Mouse (Mus musculus) bone marrow, adult 2 months (tissue): ENCODE measurements around the gene Ehbp1. TPM values are rescaled to one million over a fixed set of nuclear protein-coding genes. Genes with fewer than 3 reads are reported as not detected.

Experiments used
- H3K27ac ChIP-seq: fragments of 200-500 bp; 2 replicates; pipeline ENCODE4 v1.5.1; 2012; ENCODE audit warnings: low read depth, mild to moderate bottlenecking, control low read depth, inconsistent platforms, low read length; ENCODE audit not compliant: control insufficient read depth, poor library complexity, insufficient read depth
- H3K4me1 ChIP-seq: fragments of 200-500 bp; 2 replicates; pipeline ENCODE4 v1.6.1; 2011; ENCODE audit warnings: low read length; ENCODE audit not compliant: control insufficient read depth, insufficient read depth
- H3K4me3 ChIP-seq: fragments of 200-500 bp; replicated peaks from 2 replicates; pipeline ENCODE3; 2011; ENCODE audit warnings: mild to moderate bottlenecking, low read depth, low read length, control low read depth; ENCODE audit not compliant: control insufficient read depth
- CTCF ChIP-seq: fragments of 200-500 bp; IDR thresholded peaks from 2 replicates; pipeline ENCODE4 v1.5.1; 2011; ENCODE audit warnings: low read length, control low read depth; ENCODE audit not compliant: control insufficient read depth, insufficient read depth
- POLR2A ChIP-seq: fragments of 200-500 bp; IDR thresholded peaks from 2 replicates; pipeline ENCODE4 v1.6.1; 2011; ENCODE audit warnings: low read depth, mild to moderate bottlenecking, control low read depth, low read length, borderline replicate concordance; ENCODE audit not compliant: control insufficient read depth
- WGBS: fragments of 180-500 bp; shearing (Covaris S2); methylation state at CpG from one replicate; pipeline ENCODE4 v1.1.7; 2018; 5-methylcytosine and 5-hydroxymethylcytosine counted together
- polyA plus RNA-seq: library from polyadenylated mRNA; stranded (reverse); fragments of >200 nt; gene quantifications from 2 replicates; pipeline ENCODE4 v1.2.4, GENCODE M21; 2011; ENCODE audit warnings: low replicate concordance; ENCODE audit not compliant: missing spikeins, insufficient read depth, insufficient read length

Ehbp1 gene
- polyA plus RNA-seq, 1 experiment, result 2.8 TPM

DNA sequence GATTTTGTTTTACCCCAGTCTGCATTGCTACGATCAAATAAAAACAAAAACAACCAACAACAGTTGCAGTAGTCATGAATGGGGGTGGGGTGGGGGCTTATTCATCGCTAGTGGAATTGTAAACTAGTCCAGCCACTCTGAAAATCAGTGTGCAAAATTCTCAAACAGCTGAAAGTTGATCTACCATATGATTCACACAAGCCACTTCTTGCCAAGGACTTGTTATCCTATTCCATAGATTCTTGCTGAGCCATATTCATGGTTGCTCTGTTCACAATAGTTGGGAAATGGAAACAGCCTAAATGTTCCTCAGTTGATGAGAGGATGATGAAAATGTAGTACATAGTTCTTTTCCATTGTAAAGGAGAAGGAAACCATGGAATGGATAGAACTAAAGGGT, 24.4 kb upstream of the Ehbp1 start:
- WGBS, result 72% methylated on average over 2 of the region's 2 CpGs
- Histone ChIP-seq H3K27ac (no peak overlapping the region), H3K4me3 (no peak overlapping the region), H3K4me1 (no peaks in the 10 kb centered on the region)
- TF ChIP-seq POLR2A, result no peak
- no peak for TF ChIP-seq CTCF

DNA sequence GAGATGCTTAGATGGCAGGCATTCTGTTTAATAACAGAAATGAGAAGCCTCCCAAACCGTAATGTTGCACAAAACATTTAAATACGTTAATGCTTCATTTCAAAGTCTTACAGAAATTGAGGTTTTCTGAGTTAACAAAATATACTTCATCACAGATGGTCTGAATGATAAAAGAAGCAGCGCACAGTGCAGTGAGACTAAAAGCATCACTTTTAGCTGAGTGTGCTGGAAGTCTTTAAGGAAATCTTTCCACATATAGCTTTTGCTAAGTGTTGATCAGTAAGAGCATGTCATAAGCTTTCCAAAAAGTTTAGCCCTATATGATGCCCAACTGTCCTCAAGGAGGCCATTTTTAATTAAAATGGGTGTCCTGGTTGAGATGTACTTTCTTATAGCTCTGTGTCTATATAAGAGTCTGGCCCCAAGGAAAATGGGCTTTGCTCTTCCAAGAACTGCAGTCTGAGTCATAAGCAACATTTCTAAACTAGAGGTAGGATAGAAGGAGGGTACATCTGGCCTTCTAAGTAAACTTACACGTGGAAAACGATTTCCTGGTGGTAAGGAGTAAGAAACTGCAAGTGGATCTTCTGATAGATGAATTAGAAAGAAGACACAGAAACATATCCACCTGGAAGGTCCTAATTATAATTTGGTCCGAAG, 12.0 kb upstream of the Ehbp1 start:
- no peak for TF ChIP-seq CTCF
- no peak for TF ChIP-seq POLR2A
- no peak overlapping the region for H3K27ac ChIP-seq
- WGBS, result 70% methylated on average over 6 of the region's 6 CpGs
- no peak overlapping the region for H3K4me3 ChIP-seq
- H3K4me1 ChIP-seq, result no peaks in the 10 kb centered on the region

DNA sequence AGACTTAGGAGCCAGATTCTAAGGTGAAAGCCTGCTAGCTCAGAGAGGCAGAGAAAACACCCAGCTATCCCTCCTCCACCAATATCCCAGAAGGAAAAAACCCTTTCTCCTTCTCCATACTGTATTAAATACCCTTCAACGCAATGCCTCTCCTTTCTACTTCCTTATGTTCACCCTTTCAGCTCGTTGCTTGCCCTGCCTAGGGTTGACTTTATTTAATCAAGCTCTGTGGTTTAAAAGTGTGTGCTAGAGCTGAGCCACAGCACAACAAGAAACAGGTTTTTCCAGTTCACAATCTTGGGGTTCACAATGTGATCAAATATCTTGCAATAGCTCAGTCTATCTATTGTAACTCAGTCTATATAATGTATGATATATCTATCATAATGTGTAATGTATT, 7.9 kb upstream of the Ehbp1 start:
- TF ChIP-seq POLR2A (no peak), CTCF (no peak)
- H3K27ac ChIP-seq, result no peak overlapping the region
- H3K4me3 ChIP-seq, result no peak overlapping the region
- no peaks in the 10 kb centered on the region for H3K4me1 ChIP-seq
- 54% methylated on average over 2 of the region's 2 CpGs for WGBS

DNA sequence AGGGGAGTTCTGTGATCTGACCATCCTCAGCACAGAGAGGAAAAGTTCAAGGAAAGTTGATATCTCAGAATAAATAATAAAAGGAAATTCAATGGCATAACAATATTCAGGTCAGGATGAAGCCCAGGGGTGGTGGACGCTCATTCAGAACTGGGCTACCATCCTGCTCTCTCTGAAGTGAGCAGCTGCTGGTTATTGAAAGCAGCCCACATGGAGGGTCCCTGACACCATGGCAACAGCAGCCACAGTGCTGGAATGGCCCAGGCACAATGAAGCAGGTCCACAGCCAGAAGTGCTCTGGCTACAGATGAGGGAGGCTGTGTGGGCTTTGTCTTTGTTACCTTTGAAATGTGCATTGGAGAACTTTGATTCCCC, 6.4 kb upstream of the Ehbp1 start:
- TF ChIP-seq POLR2A (no peak), CTCF (no peak)
- 76% methylated on average over 1 of the region's 1 CpGs for WGBS
- H3K4me3 ChIP-seq, result no peak overlapping the region
- H3K4me1 ChIP-seq, result no peaks in the 10 kb centered on the region
- no peak overlapping the region for H3K27ac ChIP-seq

DNA sequence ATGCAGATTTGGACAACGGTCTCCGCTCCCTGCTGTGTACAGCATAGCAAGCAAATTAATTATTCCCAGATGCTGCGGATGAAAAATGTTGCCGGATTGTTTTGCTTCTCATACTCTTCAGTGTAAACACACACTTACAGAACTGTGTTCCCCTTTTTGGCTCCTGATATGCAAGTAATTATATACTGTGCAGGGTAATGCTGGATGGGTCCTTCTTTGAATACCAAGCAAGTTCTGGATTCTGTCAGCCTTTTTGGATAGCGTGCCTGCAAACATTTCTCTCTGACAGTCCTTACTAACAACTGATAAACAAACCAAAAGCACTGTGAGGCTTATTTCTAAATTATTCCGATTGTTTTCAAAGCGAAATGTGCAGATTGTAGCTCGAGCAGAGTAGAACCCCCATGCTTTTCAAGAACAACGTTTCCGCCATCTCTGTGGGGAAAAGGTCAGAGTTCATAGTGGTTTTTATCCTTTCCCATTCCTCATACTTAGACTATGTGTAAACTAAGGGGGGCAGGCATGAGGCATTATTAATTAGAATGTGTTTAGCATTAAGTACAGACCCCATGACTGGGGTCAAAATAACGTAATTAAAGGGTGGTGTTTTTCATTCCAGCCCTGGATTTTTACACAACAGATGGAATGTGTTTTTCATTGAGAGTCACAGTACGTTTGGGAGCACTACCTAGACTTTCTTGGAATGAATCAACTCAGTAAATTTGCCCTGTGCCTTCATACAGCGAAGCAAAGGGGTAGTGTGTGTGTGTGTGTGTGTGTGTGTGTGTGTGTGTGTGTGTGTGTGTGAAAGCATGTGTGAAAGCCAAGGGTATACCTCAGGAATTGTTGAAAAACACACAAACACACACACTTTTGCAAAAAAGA, 5.8 kb upstream of the Ehbp1 start:
- H3K4me3 ChIP-seq, result no peak overlapping the region
- TF ChIP-seq POLR2A, result no peak
- 73% methylated on average over 13 of the region's 13 CpGs for WGBS
- H3K4me1 ChIP-seq, result no peaks in the 10 kb centered on the region
- H3K27ac ChIP-seq, result no peak overlapping the region

DNA sequence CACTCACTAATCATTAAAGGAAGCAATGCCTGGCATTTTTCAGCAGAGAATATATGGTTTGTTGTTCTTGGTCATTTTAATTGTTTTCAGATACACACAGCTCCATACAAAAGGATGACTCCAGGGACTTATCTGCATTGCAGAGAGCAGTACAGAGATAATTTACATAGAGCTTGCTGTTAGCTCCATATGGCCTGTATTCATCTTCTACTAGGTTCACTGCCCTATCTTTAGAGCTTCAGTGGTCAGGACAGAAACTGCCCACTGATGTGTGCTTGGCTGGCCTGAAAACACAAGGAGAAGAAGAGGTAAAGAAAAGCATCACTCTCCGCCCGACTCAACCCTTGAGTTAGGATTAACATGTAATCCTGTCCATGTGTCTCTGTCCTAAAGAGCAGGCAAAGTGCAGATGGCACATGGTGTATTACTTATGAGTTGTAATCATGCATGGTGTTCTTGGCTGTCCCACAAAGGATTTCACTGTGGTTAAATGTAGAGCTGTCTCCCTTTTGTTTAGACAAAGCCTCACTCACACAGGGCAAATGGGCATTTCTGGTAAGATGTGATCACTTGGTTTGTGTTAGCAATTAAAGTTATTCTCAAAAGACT, 14.7 kb downstream of the Ehbp1 start:
- no peak for TF ChIP-seq CTCF
- TF ChIP-seq POLR2A, result no peak
- H3K4me1 ChIP-seq, result no peaks in the 10 kb centered on the region
- no peak overlapping the region for H3K4me3 ChIP-seq
- WGBS, result 73% methylated on average over 2 of the region's 2 CpGs
- no peak overlapping the region for H3K27ac ChIP-seq

DNA sequence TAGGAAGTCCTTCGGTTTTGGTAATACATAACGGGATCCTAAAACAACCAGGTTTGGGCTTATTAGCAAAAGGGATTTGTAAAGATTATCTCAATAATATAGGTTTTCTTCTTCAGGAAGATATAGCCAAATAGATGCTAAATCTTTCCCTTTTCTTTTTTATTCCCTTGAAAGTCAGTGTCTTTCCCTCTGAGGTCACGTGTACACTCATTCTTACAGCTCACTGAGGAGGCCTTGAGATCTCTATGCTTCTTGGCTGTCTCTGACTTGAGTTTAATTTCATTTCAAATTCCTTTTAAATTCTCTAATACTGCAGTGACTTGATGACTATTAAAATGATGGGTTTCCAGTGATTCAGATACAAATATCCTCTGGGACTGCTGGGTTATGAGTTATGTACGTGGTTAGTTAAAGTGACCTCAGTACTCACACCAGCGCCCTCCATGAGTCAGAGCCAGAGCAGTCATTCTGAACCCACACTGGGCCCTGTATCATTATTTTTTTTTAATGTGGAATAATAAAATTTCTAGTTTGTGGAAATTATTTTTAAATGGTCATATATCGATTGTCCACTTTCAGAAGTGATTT, 24.2 kb downstream of the Ehbp1 start:
- Histone ChIP-seq H3K4me3 (no peak overlapping the region), H3K4me1 (no peaks in the 10 kb centered on the region), H3K27ac (no peak overlapping the region)
- no peak for TF ChIP-seq POLR2A
- TF ChIP-seq CTCF, result no peak
- 82% methylated on average over 6 of the region's 6 CpGs for WGBS

DNA sequence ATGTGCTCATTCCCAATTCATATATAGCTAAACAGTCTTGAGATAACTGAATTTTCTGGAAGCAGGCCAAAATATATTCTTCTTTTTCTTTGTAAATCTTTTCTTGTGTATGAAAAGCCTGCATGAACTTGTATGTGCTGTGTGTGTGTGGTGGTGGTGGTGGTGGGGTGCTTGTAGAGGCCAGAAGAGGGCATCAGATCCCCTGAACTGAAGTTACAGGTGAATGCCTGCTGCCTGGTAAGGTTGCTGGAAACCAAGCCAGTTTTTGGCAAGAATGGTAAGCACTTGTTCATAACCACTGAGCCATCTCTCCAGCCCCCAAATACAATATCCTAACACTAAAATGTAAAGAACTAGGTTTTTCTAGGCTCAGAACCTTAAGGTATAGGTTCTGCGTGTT, 26.3 kb downstream of the Ehbp1 start:
- no peak for TF ChIP-seq CTCF
- TF ChIP-seq POLR2A, result no peak
- WGBS, result 74% methylated on average over 1 of the region's 1 CpGs
- no peak overlapping the region for H3K27ac ChIP-seq
- no peaks in the 10 kb centered on the region for H3K4me1 ChIP-seq
- no peak overlapping the region for H3K4me3 ChIP-seq
